Mouse (Mus musculus) neutrophil, adult 5-6 weeks (primary cell): Measurements from ENCODE around the gene Cntn5. TPM values are rescaled to one million over a fixed set of nuclear protein-coding genes. Genes with fewer than 3 reads are reported as not detected.

ENCODE experiments used
- ATAC-seq: fragments of 151-379, 151-347 bp; 2 replicates; pipeline ENCODE4 v1.8.0; 2017; ENCODE audit warnings: mild to moderate bottlenecking, moderate TSS enrichment; ENCODE audit not compliant: insufficient number of reproducible peaks, poor library complexity, low FRiP score, severe bottlenecking; ENCODE audit errors: extremely low read depth
- total RNA-seq: library from RNA; stranded (forward); fragments of 200-1000 nt; gene quantifications from 2 replicates; pipeline ENCODE4 v1.2.3, GENCODE M21; 2017

The Cntn5 gene
- total RNA-seq, 1 experiment from 2014 or later: not detected

DNA sequence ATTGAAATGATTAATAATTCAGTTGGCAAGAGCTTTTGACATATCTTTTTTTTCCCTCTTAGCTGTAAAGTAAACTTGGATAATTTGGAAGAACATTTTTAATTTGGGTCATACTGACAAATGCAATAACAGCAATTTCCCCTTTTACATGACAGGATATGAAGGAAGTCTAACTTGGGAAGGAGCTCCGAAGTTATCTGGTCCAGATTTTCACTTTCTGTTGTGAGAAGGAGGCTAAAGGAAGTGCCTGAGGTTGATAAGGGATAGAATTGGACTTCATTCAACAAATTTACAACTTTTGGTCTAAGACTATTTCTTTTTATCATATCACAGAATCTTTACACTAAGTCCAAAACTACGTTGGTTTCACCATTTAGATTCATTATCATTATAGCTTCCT is 1074.3 kb downstream of the Cntn5 start:
- ATAC-seq: no peak

DNA sequence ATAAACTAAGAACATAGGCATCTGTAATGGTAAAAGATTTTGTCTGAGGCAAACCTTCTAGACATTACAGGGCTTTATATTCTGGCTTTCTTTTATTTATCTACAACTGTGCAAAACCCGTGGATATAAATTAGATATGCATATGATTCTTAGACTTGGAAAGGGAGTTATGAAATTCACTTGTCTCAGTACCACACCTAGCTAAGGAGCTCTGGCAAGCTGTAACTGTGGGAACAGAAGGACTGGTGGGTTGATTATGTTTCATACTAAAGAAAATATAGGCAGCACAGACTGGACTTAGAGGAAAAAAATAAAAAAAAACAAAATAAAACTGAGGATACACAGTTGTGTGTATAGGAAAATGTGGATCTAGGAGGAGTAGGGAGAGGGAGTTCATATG is 1084.6 kb downstream of the Cntn5 start:
- no peak for ATAC-seq

DNA sequence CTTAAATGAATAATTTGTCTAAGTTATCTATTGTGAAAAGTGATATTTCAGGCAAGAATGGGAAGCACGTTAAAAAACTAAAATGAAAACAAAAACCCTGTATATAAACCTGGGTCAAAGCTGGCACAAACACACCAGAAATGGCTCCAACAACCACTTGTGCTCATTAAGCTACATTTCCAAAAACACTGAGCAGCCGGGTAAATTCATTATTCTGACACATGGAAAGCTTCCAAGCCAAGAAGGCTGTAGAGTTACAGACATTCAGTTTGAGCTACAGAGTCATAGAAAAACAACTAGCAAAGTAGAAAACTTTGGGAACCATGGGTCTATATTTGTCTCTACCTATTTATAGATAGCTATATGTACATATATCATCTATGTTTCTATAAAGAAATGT is 1087.1 kb downstream of the Cntn5 start:
- no peak for ATAC-seq

DNA sequence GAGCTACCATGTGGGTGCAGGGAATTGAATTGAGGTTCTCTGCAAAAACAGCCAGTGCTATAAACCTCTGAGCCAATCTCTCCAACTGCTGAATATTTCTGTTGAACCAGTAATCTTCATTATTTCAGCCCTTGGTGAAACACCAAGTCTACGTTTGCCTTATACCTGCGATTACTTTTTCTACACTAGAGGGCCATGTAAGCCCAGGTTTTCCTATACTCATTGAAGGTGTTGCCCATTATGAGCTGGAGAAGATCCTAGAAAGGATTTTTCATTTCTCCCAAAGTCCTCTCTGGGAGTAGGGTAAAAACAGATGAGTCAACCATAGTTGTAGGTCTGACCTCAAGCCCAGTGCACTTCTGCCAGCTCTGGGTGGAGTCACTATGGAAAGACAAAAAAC is 1105.0 kb downstream of the Cntn5 start:
- no peak for ATAC-seq

DNA sequence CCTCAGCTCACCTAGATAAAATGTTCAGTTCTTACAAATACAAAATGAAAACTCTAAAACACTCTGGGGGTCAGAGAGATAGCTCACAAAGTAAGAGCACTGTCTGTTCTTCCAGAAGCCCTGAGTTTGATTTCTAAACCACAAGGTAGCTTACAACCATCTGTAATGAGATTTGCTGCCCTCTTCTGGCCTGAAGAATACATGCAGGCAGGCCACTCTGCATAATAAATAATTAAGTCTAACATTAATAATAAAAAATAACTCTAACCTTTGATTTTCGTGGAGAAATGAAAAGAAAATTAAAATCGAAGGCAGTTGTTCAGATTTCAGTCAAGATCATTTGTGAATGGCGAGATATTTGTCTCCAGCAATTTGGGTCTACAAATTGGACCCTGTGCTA is 1120.9 kb downstream of the Cntn5 start:
- no peak for ATAC-seq

DNA sequence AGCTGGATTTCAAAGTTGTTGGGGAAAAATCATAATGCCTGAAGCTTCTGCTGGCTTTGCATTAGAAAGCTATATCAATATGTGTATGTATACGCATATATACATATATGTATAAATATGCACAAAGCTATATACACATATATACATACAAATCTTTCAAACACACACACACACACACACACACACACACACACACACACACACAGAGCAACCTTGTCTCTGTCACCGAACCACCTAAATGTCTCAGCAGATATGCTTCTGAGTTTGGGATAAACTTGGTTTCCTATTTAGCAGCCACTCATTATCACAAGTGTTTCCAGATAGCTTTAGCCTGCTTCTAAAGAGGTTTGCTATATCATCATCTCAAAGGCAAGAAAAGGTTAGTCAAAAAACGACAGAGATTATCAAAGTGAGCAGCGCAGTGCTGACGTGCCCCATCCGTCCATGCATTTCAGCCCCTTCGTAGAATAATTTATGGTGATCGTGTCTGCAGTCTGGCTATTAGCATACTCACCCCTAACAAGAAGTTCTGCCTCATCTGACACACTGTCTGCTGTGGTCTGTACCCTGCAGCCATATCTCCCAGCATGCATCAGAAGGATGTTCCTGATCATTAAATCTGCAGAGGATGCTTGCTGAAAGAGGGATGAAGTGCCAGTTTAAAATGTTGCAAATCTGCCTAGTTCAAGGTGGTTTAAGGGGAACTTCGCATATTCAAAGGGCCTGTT is 1123.3 kb downstream of the Cntn5 start:
- no peak for ATAC-seq

DNA sequence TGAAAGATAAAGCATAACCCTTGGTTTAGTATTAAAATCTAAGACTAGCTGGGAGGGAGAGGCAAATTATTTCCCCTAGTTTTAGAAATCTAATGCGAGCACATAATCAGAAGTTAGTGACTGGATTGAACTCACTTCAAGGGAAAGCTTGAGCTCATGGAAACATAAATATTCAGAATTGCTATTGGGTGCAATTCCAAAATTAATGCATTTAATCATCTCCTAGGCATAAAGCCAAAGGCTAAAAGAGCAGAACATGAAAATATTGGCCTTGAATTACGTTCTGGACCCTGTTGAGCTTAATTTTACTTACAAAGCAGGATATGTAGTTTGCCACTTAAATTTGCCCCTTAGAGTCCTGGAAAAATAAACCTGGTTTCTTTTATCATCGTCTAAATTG is 1124.9 kb downstream of the Cntn5 start:
- ATAC-seq: no peak

DNA sequence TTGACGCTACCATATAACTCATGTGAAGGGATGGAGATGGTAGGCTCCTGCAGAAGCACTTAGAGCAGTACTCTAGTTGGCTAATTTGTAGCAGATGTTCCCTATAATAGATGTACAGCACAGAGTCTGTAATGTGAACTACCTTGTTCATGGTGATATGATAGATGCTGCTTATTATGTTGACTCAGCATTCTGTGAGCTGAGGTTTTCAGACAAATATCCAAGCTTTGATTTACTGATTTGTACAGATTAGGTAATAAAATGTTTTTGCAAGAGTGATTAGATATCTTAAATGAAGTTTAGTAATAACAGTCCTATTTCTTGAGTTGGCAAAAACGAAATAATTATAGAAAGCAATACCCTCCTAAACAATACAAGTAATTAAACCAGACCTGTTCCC is 1133.8 kb downstream of the Cntn5 start:
- ATAC-seq: no peak

DNA sequence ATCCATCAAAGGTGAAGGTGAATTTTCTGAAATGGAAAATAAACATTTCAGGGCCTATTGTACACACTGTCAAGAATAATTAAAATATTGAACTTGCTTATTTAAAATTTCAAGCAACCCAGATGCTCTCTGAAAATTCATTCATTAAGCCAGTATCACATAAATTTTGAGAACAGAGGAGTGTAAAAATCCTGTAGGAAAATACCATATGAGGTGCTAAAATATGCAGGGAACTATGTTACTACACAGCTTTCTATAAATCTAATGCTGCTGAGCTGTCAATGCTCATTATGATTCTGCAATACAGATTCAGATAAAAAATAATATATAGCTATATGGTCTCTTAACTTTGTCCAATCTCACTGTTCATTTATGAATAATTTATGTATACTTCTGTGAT is 1134.9 kb downstream of the Cntn5 start:
- ATAC-seq: no peak

DNA sequence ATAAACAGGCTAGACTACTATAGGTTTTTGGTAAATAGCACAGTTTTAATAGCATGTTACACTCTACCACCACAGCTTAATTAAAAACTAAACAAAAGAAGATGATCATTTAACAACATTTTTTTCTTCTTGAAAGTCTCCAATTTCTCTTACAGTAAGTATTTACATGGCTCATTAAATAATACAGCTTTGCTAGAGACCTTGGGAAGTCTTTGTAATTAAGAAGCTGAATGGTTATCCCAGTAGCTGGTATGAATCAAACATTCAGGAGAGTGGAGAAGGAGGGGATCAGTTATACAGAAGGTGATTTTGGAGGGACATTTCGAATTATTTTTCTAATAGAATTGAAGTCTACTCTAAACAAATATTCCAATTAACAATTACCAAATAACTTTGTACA is 1186.4 kb downstream of the Cntn5 start:
- ATAC-seq: no peak

DNA sequence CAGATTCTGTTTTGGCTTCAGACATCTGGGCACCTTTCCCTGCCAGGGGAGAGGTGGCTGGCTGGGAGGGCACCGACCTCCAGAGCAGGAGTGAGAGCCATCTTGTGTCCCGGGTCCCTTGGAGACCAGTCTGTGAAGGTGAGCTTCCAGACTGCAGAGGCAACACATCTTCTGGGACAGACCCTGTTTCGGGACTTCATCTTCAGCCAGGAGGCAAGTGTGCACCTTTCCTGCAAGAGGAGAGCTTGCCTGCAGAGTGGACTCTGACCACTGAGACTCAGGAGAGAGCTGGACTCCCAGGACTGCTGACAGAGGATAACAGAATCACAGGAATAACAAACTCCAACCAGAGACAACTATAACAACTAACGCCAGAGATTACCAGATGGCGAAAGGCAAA is 1195.9 kb downstream of the Cntn5 start:
- ATAC-seq: no peak

DNA sequence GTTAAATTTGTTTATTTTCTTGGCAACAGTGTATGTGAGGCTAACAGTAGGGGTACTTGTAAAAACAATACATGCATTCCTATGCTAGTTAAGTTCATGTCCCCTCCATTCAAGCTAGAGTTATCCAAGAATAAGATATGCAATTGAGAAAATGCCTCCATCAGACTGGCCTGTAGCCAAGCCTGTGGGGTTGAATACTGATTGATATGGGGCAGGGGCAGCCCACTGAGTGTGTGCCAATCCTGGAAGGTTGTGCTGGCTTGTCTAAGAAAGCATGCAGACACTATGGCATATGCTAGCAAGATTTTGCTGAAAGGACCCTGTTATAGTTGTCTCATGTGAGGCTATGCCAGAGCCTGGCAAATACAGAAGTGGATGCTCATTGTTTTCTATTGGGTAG is 1196.8 kb downstream of the Cntn5 start:
- no peak for ATAC-seq

DNA sequence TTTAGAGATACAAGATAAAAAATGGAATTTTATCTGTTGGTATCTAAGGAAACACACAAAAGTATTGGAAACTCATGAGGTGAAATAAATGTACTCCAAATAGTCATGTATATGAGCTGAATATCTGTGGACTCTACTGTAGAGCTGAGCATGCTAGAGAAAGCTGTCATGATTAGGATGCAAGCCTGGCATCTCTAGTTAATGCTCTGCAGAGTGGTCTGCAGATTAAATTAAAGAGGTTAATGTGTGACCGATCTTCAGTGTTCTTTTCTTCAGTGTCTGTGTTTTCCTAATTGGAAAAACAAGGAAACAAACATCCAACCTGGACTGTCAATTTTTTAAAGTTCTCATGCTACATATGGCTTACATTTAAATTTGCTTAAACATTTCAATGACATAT is 1199.4 kb downstream of the Cntn5 start:
- ATAC-seq: no peak

DNA sequence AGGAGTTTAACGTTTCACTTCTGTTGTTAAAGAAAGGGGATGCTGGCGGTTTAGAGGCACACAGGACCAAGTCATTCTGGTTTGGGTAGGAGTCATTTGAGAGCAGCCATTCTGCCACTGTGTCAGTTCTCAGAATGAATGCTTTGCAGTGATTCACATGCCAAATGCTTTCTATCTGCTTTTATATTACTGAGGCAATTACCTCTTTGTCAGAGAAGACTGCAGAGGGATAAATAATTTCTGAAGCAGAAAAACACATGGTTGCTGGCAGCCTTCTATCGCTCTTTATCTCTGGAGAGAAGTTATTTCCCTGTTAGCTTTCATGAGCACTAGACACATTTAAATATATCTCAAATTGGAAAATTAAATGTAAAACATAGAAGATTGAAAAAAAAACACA is 1207.9 kb downstream of the Cntn5 start:
- no peak for ATAC-seq

DNA sequence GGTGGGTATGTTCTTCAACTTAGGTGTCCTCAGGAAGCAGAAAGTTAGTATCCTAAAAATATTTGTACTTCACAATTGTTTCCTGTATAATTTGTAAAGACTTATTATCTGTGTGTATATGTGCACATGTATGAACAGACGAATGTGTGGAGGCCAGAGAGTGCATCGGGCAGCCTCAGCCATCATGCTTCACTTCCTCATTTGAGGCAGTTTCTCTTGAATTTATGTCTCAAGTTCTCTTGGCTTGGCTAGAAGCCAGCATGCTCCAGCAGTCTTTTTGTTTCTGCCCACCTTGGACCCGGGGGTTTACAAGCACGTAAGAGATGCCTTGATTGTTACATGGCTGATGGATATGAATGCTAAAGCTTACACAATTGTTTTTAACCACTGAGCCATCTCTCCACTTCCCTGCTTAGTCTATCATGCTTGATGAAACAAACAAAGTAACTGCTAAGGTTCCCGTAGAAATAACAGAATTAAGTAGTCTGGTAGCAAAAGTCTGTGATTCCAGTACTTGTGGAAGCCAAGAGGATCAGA is 1222.2 kb downstream of the Cntn5 start:
- no peak for ATAC-seq

DNA sequence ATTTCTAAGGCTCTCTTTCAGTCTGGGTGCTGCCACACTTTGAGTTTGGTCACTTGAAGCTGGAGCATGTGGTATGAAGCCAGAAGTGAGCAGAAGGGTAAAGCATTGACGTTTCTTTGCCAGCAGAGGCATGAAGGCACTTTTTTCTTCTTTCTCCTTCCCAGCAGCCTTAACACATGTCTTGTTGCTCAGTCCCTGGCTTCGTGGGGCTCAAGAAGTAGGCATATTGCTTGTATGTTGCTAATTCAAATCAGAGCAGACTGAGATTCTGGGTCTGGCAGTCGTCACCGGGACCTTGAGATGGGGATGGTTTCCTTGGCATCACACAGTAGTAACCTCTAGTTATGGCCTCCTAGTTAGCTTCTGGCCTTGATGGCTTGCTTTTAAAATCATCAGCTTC is 1228.5 kb downstream of the Cntn5 start:
- ATAC-seq: no peak

DNA sequence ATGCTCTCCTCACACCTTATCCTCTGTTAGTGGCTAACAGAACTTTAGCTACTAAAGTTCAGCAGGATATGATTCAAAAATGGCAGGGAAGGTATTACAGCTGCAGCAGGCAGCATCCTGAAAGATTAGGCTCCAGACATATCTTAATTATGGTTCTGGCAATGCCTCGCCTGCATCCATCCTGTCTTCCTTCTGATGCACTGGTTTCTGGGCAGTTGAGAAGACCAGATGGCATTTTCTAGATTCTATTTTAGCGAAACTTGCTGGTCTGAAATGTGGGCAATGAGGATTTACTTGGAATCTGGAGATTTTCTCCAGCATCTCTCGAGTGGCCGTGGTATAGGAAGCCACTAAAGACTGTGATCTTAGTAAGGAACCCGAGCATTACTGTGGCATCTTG is 1230.0 kb downstream of the Cntn5 start:
- no peak for ATAC-seq

DNA sequence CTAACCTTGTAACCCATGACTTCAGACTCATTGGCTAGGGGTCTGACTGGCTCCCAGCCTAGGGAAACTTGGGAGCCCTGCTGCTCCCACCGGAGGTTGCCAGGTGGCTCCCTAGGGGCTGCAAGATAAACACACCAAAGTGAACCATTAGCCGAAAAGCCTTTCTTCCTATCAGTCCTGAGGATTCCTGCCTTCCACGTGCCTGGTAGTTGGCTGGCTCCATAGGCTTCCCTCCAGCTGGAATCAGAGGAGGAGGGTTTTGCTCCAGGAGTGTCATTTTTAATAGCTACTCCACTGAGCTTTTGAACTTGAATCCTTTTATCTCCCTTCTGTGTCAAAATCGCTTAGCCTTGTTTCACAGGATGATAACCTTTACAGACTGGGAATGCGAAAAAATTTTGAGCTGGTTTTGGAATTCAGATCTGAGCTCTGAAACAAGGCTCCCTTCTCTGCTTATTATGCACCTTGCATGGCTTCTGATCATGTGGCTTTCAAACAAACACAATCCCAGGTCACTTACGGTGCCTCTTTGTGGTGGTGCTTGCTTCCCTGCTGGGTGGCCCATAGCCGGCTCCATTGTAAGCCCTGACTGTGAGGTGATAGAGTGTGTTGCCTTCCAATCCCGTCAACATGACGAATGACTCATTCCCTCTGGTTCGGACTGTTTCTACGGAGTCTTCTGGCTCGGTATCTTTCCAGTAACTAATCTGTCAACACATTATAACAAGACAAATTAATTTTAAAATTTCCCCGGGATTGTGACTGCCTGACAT is 1231.1 kb downstream of the Cntn5 start:
- no peak for ATAC-seq

DNA sequence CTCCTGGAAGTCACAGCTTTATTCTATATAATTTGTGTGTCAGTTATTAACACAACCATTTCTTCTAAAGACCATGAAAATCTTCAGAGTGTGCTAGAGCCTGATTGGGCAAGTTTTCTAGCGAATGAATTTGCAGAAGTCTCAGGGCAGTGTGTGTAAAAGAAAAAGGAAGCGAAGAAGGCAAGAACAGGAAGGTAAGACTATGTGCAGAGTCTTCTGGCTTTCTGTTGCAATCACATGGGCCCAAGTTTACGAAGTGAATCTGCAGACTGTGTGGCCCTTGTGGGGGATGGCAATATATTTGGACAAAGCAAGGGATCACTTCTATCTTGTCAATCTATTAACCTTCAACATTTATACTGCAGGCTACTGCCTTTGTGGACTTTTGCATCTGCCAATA is 1251.1 kb downstream of the Cntn5 start:
- ATAC-seq: no peak

DNA sequence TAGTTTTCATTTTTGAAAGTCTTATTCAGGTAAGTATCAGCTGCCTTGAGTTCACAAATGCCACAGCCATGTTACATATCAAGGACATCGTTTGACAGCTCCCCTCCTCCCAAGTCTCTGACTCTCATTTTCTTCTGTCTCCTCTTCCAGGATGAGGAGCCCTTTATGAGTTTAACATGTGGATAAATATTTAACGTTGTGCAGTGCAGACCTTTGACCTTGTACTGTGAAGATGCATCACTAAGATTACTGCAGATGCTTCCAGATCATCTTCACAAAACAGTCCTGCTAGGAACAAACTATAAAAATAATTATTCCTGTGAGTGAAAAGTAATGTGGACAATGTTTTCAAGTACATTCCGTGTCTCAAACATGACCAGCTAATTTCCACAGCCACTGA is 1257.2 kb downstream of the Cntn5 start:
- ATAC-seq: no peak
